Mouse (Mus musculus) heart, postnatal 4 days (tissue): ENCODE results near the gene Ptov1. TPM values are rescaled to one million over a fixed set of nuclear protein-coding genes. Genes with fewer than 3 reads are reported as not detected.

ENCODE experiments used
- DNase-seq: peaks from one replicate; pipeline ENCODE4 v3.0.0; 2021
- total RNA-seq, 2 experiments: library from RNA; stranded (reverse); gene quantifications; 2 replicates each; pipeline ENCODE4 v1.2.3; 2021

Ptov1 gene
- total RNA-seq, result 100 to 1,000 TPM; 237 to 248 TPM

GRCm38 (mm10) chr7:44869697-44870528 is at the start of gene Ptov1:
Ptov1 (minus strand) TSS chr7:44869788.
- peak; percentile 93 for DNase-seq

DNA sequence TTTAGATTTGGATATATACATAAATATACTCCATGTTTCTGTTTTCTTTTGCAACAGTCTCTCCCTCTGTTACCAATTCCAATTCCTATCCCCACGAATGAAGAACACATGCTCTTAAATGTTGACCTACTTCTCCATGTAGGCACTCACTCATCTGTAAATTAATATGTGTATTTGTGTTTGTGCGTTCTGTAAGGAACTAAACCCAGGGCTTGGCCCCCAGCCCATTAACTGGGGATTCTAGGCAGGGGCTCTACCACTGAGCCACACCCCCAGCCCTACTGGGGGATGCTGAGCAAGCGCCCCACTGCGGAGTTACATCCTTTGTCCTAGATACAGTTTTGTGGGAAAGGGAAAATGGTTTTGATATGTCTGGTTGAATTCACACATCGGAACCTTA is 49.5 kb upstream of the Ptov1 start:
- DNase-seq, result no peak

GRCm38 (mm10) chr7:44918219-44918618 is 48.6 kb upstream of the Ptov1 start:
- DNase-seq, result no peak

DNA sequence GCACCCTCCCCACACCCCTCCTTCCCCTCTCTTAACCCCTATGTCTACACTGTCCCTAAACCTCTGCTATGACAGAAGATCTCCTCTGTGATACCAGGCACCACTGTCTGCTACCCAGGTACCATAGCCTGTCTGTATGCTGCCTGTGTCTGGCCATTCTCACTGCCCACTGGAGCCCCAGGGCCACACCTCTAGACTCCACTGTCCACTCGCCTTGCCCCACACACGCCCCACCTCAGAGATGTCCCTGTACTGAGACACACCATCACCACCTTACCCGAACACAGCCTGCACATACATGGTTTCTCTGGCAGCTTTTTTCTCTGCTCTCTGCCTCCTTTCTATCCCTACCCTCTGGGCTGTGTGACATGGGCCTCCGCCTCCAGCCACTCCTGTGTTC is 47.3 kb upstream of the Ptov1 start:
- no peak for DNase-seq

- no peak for DNase-seq
These were observed 46.6 kb upstream of the Ptov1 start for GRCm38 (mm10) chr7:44916191-44916590.

GRCm38 (mm10) chr7:44915314-44915713 is 45.7 kb upstream of the Ptov1 start:
- no peak for DNase-seq

DNA sequence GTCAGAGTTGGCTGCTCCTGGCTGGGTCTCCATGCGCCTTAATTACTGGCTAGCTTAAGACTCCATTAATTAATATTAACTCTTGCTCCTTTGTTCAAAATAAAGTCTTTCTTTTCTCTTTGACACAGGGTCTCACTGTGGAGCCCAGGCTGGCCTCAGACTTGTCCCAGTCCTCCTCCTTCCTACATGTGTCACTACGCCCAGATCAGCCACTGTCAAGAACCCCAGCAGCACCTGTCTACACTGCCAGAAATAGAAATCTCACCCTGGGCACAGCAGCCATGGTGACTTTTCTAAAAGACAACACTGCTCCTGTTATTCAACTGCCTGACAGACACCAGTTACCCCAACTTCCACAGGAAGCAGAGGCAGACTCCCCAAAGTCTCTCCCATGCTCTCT is 44.8 kb upstream of the Ptov1 start:
- no peak for DNase-seq

- no peak for DNase-seq
These were observed 39.3 kb upstream of the Ptov1 start for GRCm38 (mm10) chr7:44908706-44909476.

DNA sequence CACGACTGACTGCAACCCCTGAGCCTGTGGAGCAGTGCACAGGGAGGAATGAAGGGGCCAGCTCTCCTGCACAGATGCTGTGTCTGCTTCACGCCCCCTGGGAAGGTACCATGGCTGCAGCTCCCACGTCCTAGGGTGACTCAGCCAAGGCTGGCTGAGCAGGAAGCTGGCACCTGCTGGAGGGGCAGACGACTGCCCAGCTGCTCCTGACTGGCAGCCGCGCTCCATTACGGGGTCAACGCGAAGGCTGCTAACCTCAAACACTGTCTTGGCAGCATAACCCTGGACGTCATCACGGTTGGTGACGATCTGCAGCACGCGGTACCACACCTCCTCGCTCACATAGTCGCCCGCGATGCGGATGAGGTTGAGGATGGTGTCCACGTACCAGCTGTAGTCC is 35.8 kb upstream of the Ptov1 start:
- no peak for DNase-seq

DNA sequence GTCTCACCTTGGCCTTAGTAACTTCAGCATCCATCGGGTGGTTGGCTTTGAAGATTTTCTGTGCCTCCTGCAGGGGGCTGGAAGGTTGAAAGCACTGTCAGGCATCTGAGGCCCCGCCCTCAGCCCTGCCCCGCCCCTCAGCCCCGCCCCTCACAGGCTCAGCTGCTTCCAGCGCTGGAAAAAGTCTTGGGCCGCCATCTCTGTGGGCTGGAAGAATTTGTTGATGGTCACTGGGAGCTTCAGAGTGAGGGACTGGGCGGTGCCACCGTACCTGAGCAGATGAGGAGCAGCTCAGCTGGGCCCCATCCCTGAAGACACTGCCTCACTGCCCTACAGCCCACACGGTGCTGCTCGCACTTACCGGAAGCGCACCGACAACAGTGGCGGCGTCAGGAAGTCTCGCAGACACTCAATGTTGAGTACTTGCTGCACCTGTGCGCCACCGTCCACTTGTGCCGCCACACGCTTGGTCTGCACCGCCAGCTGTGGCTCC is 31.7 kb upstream of the Ptov1 start:
- DNase-seq, result peak; percentile 44

DNA sequence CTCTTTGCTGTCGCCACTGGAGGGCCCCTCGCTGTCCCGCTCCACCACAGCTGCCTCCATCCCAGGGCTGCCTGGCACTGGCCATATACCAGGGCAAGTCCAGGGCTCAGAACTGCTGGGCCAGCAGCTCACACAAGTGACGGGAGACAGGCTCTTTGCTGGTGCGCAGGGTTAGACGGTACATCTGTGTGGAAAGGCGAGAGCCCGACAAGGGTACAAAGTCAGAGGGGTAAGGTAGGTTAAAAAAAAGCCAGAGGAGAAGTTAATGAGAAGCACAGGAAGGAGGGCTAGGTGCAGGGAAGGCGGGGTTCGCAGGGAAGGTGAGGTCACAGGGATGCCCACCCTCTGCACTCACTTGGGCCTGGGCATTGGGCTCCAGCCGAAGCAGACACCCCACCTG is 31.0 kb upstream of the Ptov1 start:
- no peak for DNase-seq

DNA sequence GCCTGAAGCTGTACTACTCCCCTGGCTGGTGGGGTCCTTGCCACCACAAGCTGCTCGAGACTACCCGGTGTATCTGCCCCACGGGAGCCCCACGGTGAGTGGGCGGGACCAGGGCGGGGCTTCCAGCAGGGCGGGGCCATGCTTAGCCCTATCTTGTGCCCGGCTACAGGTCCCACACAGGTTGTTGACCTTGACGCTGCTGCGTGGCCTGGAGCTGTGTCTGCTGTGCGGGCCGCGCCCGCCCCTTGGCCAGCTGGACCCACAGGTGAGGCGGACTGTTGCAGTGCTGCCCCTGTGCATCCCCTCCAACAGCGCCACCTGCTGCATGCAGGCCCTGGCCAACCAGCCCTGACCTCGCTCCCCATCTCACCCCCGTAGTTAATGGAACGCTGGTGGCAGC is 29.0 kb upstream of the Ptov1 start:
- DNase-seq, result peak; percentile 55

GRCm38 (mm10) chr7:44896499-44896898 is 26.9 kb upstream of the Ptov1 start:
- DNase-seq, result no peak

DNA sequence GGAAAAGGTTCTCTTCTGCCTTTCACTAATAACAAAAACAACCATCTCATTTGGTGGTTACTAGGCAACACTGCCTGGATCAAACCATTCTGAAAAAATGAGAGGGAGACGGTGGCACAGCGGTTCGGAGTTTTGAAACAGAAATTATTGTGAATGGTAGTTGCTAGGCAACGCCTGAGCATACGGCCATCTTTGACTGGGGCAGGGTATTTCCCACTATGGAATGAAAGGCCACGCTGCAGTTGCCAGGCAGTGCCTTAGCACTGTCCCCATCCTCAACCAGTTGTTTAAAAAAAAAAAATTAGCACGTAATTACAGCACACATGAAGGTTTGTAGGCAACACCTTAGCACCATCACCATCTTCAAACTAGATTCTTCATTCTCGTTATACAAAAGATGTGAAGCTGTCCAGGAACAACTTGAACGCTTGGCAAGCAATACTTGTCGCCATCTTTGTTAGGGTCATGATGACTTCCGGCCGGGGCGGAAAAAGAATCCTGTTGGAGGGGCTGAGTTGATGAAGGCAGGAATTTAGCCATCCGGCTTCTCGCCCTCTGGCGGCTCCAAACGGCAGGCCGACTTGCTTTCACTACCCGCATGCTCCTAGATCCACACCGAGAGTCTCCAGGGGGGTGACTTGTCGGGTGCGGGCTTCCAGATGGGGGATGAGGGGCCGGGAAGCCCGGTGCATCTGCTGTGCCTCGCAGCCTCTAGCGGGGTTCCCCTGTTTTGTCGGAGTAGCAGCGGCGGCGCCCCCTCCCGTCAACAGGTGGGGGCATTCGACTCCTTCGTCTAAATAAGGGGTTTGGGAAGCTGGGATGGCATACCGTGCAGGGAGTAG is 26.2 kb upstream of the Ptov1 start, which contains the start of gene Fuz:
Fuz (plus strand) TSS at position 487 of the 842 bp plus-strand sequence.
- peak; percentile 92 for DNase-seq

DNA sequence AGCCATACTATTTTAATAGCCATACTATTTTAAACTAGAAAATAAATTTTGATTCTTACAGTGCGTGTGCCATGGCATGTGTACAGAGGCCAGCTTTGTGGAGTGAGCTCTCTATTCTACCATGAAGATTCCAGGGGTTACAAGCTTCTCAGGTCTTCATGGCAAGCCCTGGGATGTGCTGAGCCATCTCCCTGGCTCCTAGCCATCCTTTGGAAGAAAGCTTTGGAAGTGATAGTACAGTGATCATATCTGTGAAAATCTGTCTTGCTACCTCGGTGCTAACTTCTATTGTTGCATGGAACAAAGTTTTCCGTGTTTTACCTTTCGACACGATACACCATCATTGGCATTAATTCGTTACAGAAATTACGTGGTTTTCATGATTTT is 25.6 kb upstream of the Ptov1 start:
- no peak for DNase-seq

DNA sequence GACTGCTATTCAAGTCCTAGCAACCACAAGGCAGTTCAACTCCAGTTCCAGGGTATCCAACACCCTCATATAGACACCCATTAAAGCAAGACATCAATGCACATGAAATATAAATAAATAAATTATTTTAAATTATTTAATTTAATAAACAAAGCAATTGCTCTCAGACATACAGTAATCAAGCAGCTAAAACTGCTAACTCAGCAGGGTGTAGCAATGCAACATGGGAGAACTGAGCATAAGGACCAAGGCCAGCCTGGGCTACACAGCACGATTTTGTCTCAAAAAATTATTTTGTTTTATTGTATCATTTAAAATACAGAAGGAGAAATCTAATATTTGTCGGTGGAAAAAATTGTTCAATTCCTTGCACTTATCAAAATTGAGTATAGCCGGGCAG is 24.6 kb upstream of the Ptov1 start:
- no peak for DNase-seq

DNA sequence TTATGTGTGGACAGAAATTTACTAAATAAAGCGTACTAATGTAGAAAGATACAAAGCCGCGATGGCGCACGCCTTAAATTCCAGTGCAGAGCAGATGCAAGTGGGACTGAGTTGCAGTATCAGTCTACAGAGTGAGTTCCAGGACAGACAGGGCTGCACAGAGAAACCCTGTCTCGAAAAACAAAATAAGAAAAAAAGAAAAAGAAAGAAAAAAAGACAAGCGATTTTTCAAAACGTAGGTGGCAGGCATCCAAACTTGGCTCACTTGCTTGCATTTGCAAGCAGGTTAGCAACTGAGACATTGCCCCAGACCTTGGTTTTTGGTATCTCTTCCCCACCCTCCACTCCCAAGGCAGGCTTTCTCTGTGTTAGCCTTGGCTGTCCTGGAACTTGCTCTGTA is 23.6 kb upstream of the Ptov1 start:
- no peak for DNase-seq

- DNase-seq, result peak; percentile 91
These were observed 22.8 kb upstream of the Ptov1 start, which contains the start of gene Med25 for GRCm38 (mm10) chr7:44892276-44892921. Med25 (minus strand) TSS chr7:44892712.

DNA sequence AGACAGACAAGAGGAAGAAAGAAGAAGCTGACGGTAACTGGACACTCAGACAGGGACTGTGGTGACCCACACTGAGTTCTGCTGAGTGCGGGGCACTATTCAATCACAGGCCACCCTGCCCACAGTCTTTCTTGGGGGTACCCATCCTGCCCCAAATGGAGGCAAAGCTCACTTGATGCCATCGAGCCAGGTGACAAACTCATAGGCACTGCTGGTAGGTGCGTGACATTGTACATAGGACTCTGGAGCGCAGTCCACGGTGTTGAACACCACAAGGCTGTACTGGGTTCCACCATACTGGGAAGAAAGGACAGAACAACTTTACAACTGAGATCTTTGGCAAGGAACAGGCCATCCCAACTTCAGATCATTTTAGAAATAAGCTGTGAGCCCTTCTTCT is 22.0 kb upstream of the Ptov1 start:
- no peak for DNase-seq

- DNase-seq, result no peak
These were observed 21.1 kb upstream of the Ptov1 start for GRCm38 (mm10) chr7:44890737-44891136.

GRCm38 (mm10) chr7:44890180-44890579 is 20.6 kb upstream of the Ptov1 start:
- DNase-seq, result no peak
